ENCODE assay signal across 8 mouse cellular contexts in genomic region chr2:34773673-34774072, GRCm38 (mm10). TPM values are rescaled to one million over a fixed set of nuclear protein-coding genes. Genes with fewer than 3 reads are reported as not detected.
DNase-seq lines count a peak whose midpoint lies in the region; ATAC-seq and TF ChIP-seq lines count a peak whose summit lies in the region.
"Had no signal": no experiment of that assay in that cellular context is flagged by ENCODE, and none has a peak within 500 bp of the region (broad histone marks: within the 10 kb centered on the region; RNA-seq: fewer than 3 reads in every experiment).

No protein-coding gene starts in this region.

- H3K9ac ChIP-seq in lung, embryonic 14.5 days = peak overlapping the region; percentile 99
- no peak overlapping the region for H3K9ac ChIP-seq in limb, embryonic 14.5 days (ENCODE audit: low read depth, low read length, severe bottlenecking)
- peak overlapping the region; percentile 25; the same call in 1 of the 2 replicates for H3K9ac ChIP-seq in stomach, embryonic 14.5 days (replicated peaks; ENCODE audit: low read depth, low read length)

- H3K27me3 ChIP-seq in lung, embryonic 14.5 days (ENCODE audit: insufficient read depth, low read length) = no peaks in the 10 kb centered on the region
- H3K27me3 ChIP-seq in forebrain, embryonic 10.5 days (ENCODE audit: poor library complexity, severe bottlenecking) = no peaks in the 10 kb centered on the region
- no peaks in the 10 kb centered on the region for H3K27me3 ChIP-seq in limb, embryonic 14.5 days (ENCODE audit: control insufficient read depth, insufficient read depth, low read length)
- no peaks in the 10 kb centered on the region for H3K27me3 ChIP-seq in stomach, embryonic 14.5 days (ENCODE audit: control insufficient read depth, insufficient read depth, low read length)

- no peak for TF ChIP-seq CTCF in lung, embryonic 14.5 days (IDR thresholded peaks at IDR 0.05; ENCODE audit: low read depth)

- no peak for TF ChIP-seq POLR2A in limb, embryonic 14.5 days (IDR thresholded peaks at IDR 0.05; ENCODE audit: borderline replicate concordance, extremely low read depth, insufficient read depth, insufficient read length)

- peaks cover 29% of the 10 kb centered on the region for H3K4me1 ChIP-seq in lung, embryonic 14.5 days (ENCODE audit: insufficient read depth)
- H3K4me1 ChIP-seq in forebrain, embryonic 10.5 days = peaks cover 56% of the 10 kb centered on the region
- H3K4me1 ChIP-seq in limb, embryonic 14.5 days (ENCODE audit: control insufficient read depth, insufficient read depth, low read length) = peaks cover 37% of the 10 kb centered on the region
- peaks cover 34% of the 10 kb centered on the region for H3K4me1 ChIP-seq in stomach, embryonic 14.5 days (ENCODE audit: control insufficient read depth, insufficient read depth, low read length)

- DNase-seq in lung, embryonic 14.5 days = no peak
- no peak for DNase-seq in lung, adult 18-20 months
- no peak for DNase-seq in forebrain, embryonic 10.5 days (ENCODE audit: extremely low spot score, low spot score)
- DNase-seq in limb, embryonic 14.5 days (ENCODE audit: low spot score) = no peak
- DNase-seq in urinary bladder, postnatal 14 days (ENCODE audit: low spot score) = no peak
- no peak for DNase-seq in right cerebral cortex, postnatal 25 days
- DNase-seq: gastrocnemius, postnatal 14 days had no signal

- peak overlapping the region; percentile 62 for H3K4me2 ChIP-seq in lung, embryonic 14.5 days
- H3K4me2 ChIP-seq in limb, embryonic 14.5 days (replicated peaks; ENCODE audit: low read depth, low read length, severe bottlenecking) = peak overlapping the region; percentile 76
- peak overlapping the region; percentile 64 for H3K4me2 ChIP-seq in stomach, embryonic 14.5 days (replicated peaks; ENCODE audit: low read depth, low read length)

- H3K9me3 ChIP-seq in lung, embryonic 14.5 days (ENCODE audit: low read depth, low read length) = no peaks in the 10 kb centered on the region
- H3K9me3 ChIP-seq in forebrain, embryonic 10.5 days = no peaks in the 10 kb centered on the region
- no peaks in the 10 kb centered on the region for H3K9me3 ChIP-seq in limb, embryonic 14.5 days (ENCODE audit: control insufficient read depth, low read length)
- H3K9me3 ChIP-seq in stomach, embryonic 14.5 days (ENCODE audit: control insufficient read depth, low read depth, low read length) = no peaks in the 10 kb centered on the region

- peaks cover 62% of the 10 kb centered on the region for H3K36me3 ChIP-seq in lung, embryonic 14.5 days (ENCODE audit: insufficient read depth)
- peaks cover 74% of the 10 kb centered on the region for H3K36me3 ChIP-seq in forebrain, embryonic 10.5 days (replicated peaks)
- H3K36me3 ChIP-seq in limb, embryonic 14.5 days (ENCODE audit: control insufficient read depth, insufficient read depth, low read length) = peaks cover 60% of the 10 kb centered on the region
- H3K36me3 ChIP-seq in stomach, embryonic 14.5 days (ENCODE audit: control insufficient read depth, insufficient read depth, low read length) = peaks cover 56% of the 10 kb centered on the region

- H3K4me3 ChIP-seq in lung, embryonic 14.5 days (ENCODE audit: low read depth, low read length) = peak overlapping the region; percentile 94
- peak overlapping the region; percentile 75 for H3K4me3 ChIP-seq in forebrain, embryonic 10.5 days
- peak overlapping the region; percentile 98 for H3K4me3 ChIP-seq in limb, embryonic 14.5 days (replicated peaks; ENCODE audit: low read length)
- peak overlapping the region; percentile 98 for H3K4me3 ChIP-seq in stomach, embryonic 14.5 days (ENCODE audit: low read depth, low read length)

- no peak overlapping the region for H3K27ac ChIP-seq in lung, embryonic 14.5 days (ENCODE audit: low read depth)
- H3K27ac ChIP-seq in forebrain, embryonic 10.5 days = no peak overlapping the region
- H3K27ac ChIP-seq in limb, embryonic 14.5 days (replicated peaks; ENCODE audit: low read depth, low read length) = no peak overlapping the region
- no peak overlapping the region for H3K27ac ChIP-seq in stomach, embryonic 14.5 days (ENCODE audit: low read length)

- WGBS in lung, embryonic 14.5 days = 78% methylated on average over 4 of the region's 4 CpGs
- 93% methylated on average over 4 of the region's 4 CpGs for WGBS in forebrain, embryonic 10.5 days
- WGBS in limb, embryonic 14.5 days = 80% methylated on average over 4 of the region's 4 CpGs
- WGBS in stomach, embryonic 14.5 days = 84% methylated on average over 4 of the region's 4 CpGs

- no peak for ATAC-seq in lung, embryonic 14.5 days (ENCODE audit: insufficient read depth)
- ATAC-seq in limb, embryonic 14.5 days (ENCODE audit: low FRiP score, low read depth) = no peak
- ATAC-seq in stomach, embryonic 14.5 days (ENCODE audit: insufficient number of reproducible peaks, insufficient read depth, low FRiP score, low read depth) = no peak

RNA-seq across cellular contexts. Expression of gene Hspa5, which starts 1.9 kb away (rescaled TPM):
- polyA plus RNA-seq in lung, embryonic 14.5 days (2014; fragmentation: Nextera tagmentation; extraction: Ambion mirVana) = 981 and 1,088 TPM in 2 replicates
- 821 and 974 TPM in 2 replicates for polyA plus RNA-seq in forebrain, embryonic 10.5 days (2016; fragmentation: Nextera tagmentation; extraction: Ambion mirVana)
- polyA plus RNA-seq in limb, embryonic 14.5 days (2012; rRNA removed) = 780 and 914 TPM in 2 replicates
- 756 and 840 TPM in 2 replicates for polyA plus RNA-seq in limb, embryonic 14.5 days (2014; fragmentation: Nextera tagmentation; extraction: Ambion mirVana)
- polyA plus RNA-seq in stomach, embryonic 14.5 days (2014; fragmentation: Nextera tagmentation; extraction: Ambion mirVana) = 622 and 812 TPM in 2 replicates

RNA-seq across cellular contexts. Expression of gene Gapvd1, which starts 18.6 kb away (rescaled TPM):
- 84.4 and 91.7 TPM in 2 replicates for polyA plus RNA-seq in lung, embryonic 14.5 days (2014; fragmentation: Nextera tagmentation; extraction: Ambion mirVana)
- 89.4 and 94.9 TPM in 2 replicates for polyA plus RNA-seq in forebrain, embryonic 10.5 days (2016; fragmentation: Nextera tagmentation; extraction: Ambion mirVana)
- polyA plus RNA-seq in limb, embryonic 14.5 days (2012; rRNA removed) = 41.4 and 42.2 TPM in 2 replicates
- polyA plus RNA-seq in limb, embryonic 14.5 days (2014; fragmentation: Nextera tagmentation; extraction: Ambion mirVana) = 84.2 and 87.7 TPM in 2 replicates
- polyA plus RNA-seq in stomach, embryonic 14.5 days (2014; fragmentation: Nextera tagmentation; extraction: Ambion mirVana) = 93.0 and 95.2 TPM in 2 replicates

RNA-seq across cellular contexts. Expression of gene Rabepk, which starts 26.0 kb away (rescaled TPM):
- 39.6 and 45.0 TPM in 2 replicates for polyA plus RNA-seq in lung, embryonic 14.5 days (2014; fragmentation: Nextera tagmentation; extraction: Ambion mirVana)
- 40.2 and 47.0 TPM in 2 replicates for polyA plus RNA-seq in forebrain, embryonic 10.5 days (2016; fragmentation: Nextera tagmentation; extraction: Ambion mirVana)
- polyA plus RNA-seq in limb, embryonic 14.5 days (2012; rRNA removed) = 30.1 and 35.7 TPM in 2 replicates
- 41.8 and 42.8 TPM in 2 replicates for polyA plus RNA-seq in limb, embryonic 14.5 days (2014; fragmentation: Nextera tagmentation; extraction: Ambion mirVana)
- polyA plus RNA-seq in stomach, embryonic 14.5 days (2014; fragmentation: Nextera tagmentation; extraction: Ambion mirVana) = 43.1 and 43.7 TPM in 2 replicates

RNA-seq across cellular contexts. Expression of gene Fbxw2, which starts 52.4 kb away (rescaled TPM):
- 73.8 and 77.5 TPM in 2 replicates for polyA plus RNA-seq in lung, embryonic 14.5 days (2014; fragmentation: Nextera tagmentation; extraction: Ambion mirVana)
- polyA plus RNA-seq in forebrain, embryonic 10.5 days (2016; fragmentation: Nextera tagmentation; extraction: Ambion mirVana) = 78.7 and 80.9 TPM in 2 replicates
- 55.1 and 57.8 TPM in 2 replicates for polyA plus RNA-seq in limb, embryonic 14.5 days (2012; rRNA removed)
- 68.3 and 83.9 TPM in 2 replicates for polyA plus RNA-seq in limb, embryonic 14.5 days (2014; fragmentation: Nextera tagmentation; extraction: Ambion mirVana)
- 69.8 and 75.7 TPM in 2 replicates for polyA plus RNA-seq in stomach, embryonic 14.5 days (2014; fragmentation: Nextera tagmentation; extraction: Ambion mirVana)

RNA-seq across cellular contexts. Expression of gene Gm34653, which starts 59.1 kb away (rescaled TPM):
- polyA plus RNA-seq in lung, embryonic 14.5 days (2014; fragmentation: Nextera tagmentation; extraction: Ambion mirVana) = not detected in 2 replicates
- not detected in 2 replicates for polyA plus RNA-seq in forebrain, embryonic 10.5 days (2016; fragmentation: Nextera tagmentation; extraction: Ambion mirVana)
- polyA plus RNA-seq in limb, embryonic 14.5 days (2012; rRNA removed) = 0.04 and 0.05 TPM in 2 replicates
- polyA plus RNA-seq in limb, embryonic 14.5 days (2014; fragmentation: Nextera tagmentation; extraction: Ambion mirVana) = not detected in 2 replicates
- not detected in 2 replicates for polyA plus RNA-seq in stomach, embryonic 14.5 days (2014; fragmentation: Nextera tagmentation; extraction: Ambion mirVana)
